Mouse (Mus musculus) embryonic facial prominence, embryonic 13.5 days (tissue): ENCODE results near the gene Ankrd27. TPM values are rescaled to one million over a fixed set of nuclear protein-coding genes. Genes with fewer than 3 reads are reported as not detected.

Experiments used
- ATAC-seq: fragments of 200-750 bp; cut with Nextera tagmentation; 2 replicates; pipeline ENCODE4 v1.8.0; 2017; ENCODE audit warnings: low read depth; ENCODE audit not compliant: insufficient number of reproducible peaks, insufficient read depth, low FRiP score, low TSS enrichment
- H3K27ac ChIP-seq: fragments of 300-500 bp; sonication (generic); 2 replicates; pipeline ENCODE4 v1.5.1; 2015; ENCODE audit warnings: moderate library complexity, mild to moderate bottlenecking, inconsistent platforms
- H3K27me3 ChIP-seq: fragments of 300-500 bp; sonication (generic); 2 replicates; pipeline ENCODE4 v1.6.1; 2015; ENCODE audit warnings: mild to moderate bottlenecking, inconsistent platforms
- H3K36me3 ChIP-seq: fragments of 300-500 bp; sonication (generic); 2 replicates; pipeline ENCODE4 v1.6.1; 2015; ENCODE audit warnings: mild to moderate bottlenecking, inconsistent platforms
- H3K4me1 ChIP-seq: fragments of 300-500 bp; sonication (generic); 2 replicates; pipeline ENCODE4 v1.6.1; 2015; ENCODE audit warnings: inconsistent platforms
- H3K4me2 ChIP-seq: fragments of 300-500 bp; sonication (generic); 2 replicates; pipeline ENCODE4 v1.6.1; 2015; ENCODE audit warnings: moderate library complexity, mild to moderate bottlenecking, inconsistent platforms
- H3K4me3 ChIP-seq: fragments of 300-500 bp; sonication (generic); 2 replicates; pipeline ENCODE4 v1.5.1; 2015; ENCODE audit warnings: mild to moderate bottlenecking, inconsistent platforms
- H3K9ac ChIP-seq: fragments of 300-500 bp; sonication (generic); 2 replicates; pipeline ENCODE4 v1.6.1; 2015; ENCODE audit warnings: mild to moderate bottlenecking, inconsistent platforms
- H3K9me3 ChIP-seq: fragments of 300-500 bp; sonication (generic); 2 replicates; pipeline ENCODE4 v1.6.1; 2016; ENCODE audit warnings: inconsistent platforms
- WGBS: fragments of 180-500 bp; shearing (Covaris S2); methylation state at CpG from one replicate; pipeline ENCODE4 v1.1.7; 2015; ENCODE audit warnings: mixed read lengths; 5-methylcytosine and 5-hydroxymethylcytosine counted together
- polyA plus RNA-seq: library from polyadenylated mRNA; unstranded; fragments of >200 nt; fragmentation: Nextera tagmentation; extraction: Ambion mirVana; gene quantifications from 2 replicates; pipeline ENCODE4 v1.2.1, GENCODE M21; 2015

The Ankrd27 gene
- polyA plus RNA-seq: 39.0 and 42.3 TPM in 2 replicates

DNA sequence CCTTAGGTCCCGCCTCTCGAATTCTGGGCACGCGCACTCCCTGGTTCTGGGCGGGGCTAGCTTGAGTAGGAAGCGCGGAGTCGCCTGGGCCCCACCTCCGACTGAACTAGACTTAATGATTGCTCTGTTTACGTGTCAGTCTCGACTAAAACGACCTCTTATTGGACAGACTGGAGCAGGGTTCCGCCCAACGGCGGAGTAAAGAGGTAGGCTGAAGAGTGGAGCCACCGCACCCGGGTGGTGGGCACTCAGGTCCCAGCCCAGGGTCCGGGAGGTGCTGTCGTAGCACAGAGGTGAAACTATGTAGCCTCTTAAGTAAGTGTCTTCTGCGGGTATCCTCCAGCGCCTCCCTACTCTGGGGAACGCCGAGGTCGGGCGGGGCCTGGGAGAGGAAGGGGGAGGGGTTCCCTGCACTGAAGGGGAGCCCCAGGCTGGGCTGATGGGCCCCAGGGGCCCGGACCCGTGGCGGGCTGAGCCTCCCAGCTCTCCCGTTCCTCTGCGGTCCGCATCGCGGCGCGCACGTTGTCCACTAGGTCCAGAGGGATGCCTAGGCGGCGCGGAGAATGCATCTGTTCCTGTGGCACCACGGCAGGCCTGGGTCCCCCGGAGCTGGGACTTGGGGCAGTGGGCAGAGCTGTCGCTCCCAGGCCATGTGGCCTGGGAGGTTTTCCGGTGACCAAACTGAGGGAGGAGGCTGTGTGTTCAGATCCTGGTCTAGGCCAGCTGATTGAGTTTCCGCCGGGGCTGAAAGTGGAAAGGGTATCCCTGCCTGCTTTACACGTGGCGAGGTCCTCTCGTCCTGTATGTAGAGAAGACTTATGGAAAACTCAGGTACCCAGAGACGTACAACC, at the start of gene Ankrd27:
Ankrd27 (plus strand) TSS at position 190 of the 851 bp plus-strand sequence.
- Histone ChIP-seq H3K27me3 (peaks cover 40% of the 10 kb centered on the region), H3K4me2 (peak within 1 kb of the TSS; percentile 100), H3K27ac (peak within 1 kb of the TSS; percentile 60), H3K4me1 (peaks cover 49% of the 10 kb centered on the region), H3K9ac (peak within 1 kb of the TSS; percentile 82), H3K36me3 (no peaks in the 10 kb centered on the region), H3K4me3 (peak within 1 kb of the TSS; percentile 69), H3K9me3 (no peaks in the 10 kb centered on the region)
- ATAC-seq: peak; percentile 98
- under 1% methylated on average over 49 of the region's 49 CpGs for WGBS

DNA sequence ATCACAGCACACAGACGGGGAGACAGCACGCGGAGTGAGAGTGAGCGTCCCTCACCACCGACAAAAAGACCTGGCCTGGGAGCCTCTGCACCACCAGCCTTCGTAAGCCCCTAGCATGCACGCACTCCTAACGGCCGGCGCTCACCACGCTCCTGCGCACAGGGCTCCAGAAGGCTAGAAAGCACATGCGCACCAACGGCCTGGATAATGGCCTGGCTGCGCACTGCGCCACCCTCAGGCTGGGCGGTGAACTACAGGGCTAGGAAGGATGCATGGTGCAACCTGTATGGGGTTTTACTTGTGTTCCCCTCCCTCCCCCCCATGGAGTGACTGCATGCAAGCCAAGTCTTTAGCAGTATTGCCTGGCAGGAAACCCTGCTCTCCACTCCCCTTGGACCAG, 48.5 kb upstream of the Ankrd27 start, which contains the start of gene Tdrd12:
Tdrd12 (minus strand) TSS at position 184 of the 400 bp plus-strand sequence.
- WGBS: 90% methylated on average over 17 of the region's 17 CpGs
- ATAC-seq: no peak

DNA sequence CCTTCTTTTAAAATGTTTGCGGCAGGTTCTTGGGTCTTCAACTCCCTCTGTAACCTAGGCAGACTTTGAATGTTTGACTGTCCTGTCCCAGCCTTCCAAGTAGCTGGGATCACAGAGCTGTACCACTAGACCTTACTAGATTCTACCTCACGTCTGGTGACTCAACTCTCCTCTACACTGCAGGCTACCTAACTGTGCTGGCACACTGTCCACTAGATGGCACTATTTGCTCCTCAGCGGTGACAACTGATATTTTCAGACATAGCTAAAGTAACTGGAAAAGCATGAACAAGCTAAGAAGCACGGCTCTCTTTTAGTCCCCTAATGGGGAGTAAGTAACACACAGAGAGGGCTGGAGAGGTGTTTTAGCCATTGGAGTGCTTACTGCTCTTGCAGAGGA, 40.2 kb upstream of the Ankrd27 start:
- Histone ChIP-seq H3K9ac (no peak overlapping the region), H3K4me3 (no peak overlapping the region), H3K27ac (no peak overlapping the region), H3K36me3 (peaks cover 33% of the 10 kb centered on the region), H3K27me3 (no peaks in the 10 kb centered on the region), H3K9me3 (no peaks in the 10 kb centered on the region), H3K4me2 (no peak overlapping the region), H3K4me1 (no peaks in the 10 kb centered on the region)
- 30% methylated on average over 4 of the region's 4 CpGs for WGBS
- ATAC-seq: no peak

More for the DNA sequence above, 48.5 kb upstream of the Ankrd27 start, which contains the start of gene Tdrd12:
- Histone ChIP-seq H3K9me3 (no peaks in the 10 kb centered on the region), H3K27ac (no peak within 1 kb of the TSS), H3K36me3 (no peaks in the 10 kb centered on the region), H3K9ac (no peak within 1 kb of the TSS), H3K4me1 (no peaks in the 10 kb centered on the region), H3K4me3 (no peak within 1 kb of the TSS), H3K4me2 (no peak within 1 kb of the TSS), H3K27me3 (no peaks in the 10 kb centered on the region)

DNA sequence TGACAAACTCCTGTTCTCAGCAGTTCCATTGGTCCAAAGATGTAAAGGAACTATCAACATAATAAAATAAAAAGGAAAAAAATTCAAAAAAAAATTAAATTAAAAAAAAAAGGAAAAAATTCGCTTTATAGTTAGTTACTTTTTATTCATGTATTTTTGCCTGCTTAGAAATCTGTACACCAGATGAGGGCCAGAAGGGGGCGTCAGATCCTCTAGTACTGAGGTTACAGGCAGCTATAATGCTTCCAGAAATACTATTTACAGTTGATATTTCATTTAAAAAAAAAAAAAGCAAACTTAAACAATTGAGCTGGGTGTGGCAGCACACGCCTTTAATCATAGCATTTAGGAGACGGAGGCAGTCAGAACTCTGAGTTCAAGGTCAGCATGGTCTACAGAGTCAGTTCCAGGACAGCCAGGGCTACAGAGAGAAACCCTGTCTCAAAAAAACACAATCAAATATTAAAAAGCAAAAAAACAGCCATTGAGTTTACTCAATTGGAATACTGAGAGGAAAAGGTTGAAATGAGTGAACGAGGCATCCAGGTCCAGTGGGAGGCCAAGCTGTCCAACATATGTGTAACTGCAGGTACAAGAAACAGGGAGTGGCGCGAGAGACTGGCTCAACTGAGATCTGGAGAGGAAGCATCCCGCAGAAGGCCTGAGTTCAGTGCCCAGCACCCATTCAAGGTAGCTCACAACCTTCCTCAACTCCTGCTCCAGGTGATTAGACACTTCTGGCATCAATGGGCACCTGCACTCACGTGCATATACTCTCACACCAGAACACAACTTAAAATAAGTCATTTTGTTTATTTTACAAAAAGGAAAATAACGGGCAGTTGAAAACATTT, 32.1 kb upstream of the Ankrd27 start:
- Histone ChIP-seq H3K9me3 (no peaks in the 10 kb centered on the region), H3K36me3 (peaks cover 22% of the 10 kb centered on the region), H3K9ac (0 out of 2 replicates have a peak overlapping the region, but pooled peaks have one; percentile 93), H3K4me2 (peak overlapping the region; percentile 89), H3K27me3 (no peaks in the 10 kb centered on the region), H3K27ac (no peak overlapping the region), H3K4me1 (peaks cover 15% of the 10 kb centered on the region), H3K4me3 (peak overlapping the region; percentile 76)
- ATAC-seq: no peak
- WGBS: 56% methylated on average over 10 of the region's 10 CpGs

DNA sequence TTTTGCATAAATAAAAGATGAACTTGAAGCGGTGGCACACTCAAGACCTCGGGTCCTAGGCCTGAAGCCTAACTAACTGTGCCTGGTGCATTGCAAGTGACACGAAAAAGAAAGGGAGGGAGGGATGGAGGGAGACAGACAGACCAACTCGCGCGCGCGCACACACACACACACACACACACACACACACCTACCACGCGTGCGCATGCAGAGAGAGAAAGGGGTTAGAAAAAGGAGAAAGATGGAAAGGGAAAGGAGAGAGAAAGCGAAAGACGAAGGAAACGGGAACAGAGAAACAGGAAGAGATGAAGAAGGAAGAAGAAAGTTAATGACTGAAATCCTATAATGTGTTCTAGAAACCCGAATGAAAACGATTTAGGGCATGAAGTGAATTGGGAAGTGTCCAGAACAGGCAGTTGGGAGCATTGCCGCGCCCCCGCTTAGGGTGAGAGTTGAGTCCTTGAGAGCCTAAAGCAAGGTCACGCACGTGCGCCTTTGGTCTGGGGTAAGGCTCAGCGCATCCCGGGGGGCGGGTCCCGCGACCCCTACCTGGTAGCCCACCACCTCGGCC, 31.4 kb upstream of the Ankrd27 start:
- H3K36me3 ChIP-seq: peaks cover 15% of the 10 kb centered on the region
- peak overlapping the region; percentile 93 for H3K27ac ChIP-seq
- peak overlapping the region; percentile 76 for H3K4me3 ChIP-seq
- no peaks in the 10 kb centered on the region for H3K27me3 ChIP-seq
- H3K4me2 ChIP-seq: peak overlapping the region; percentile 89
- no peaks in the 10 kb centered on the region for H3K9me3 ChIP-seq
- no peak for ATAC-seq
- peaks cover 15% of the 10 kb centered on the region for H3K4me1 ChIP-seq
- peak overlapping the region; percentile 93 for H3K9ac ChIP-seq
- 7% methylated on average over 28 of the region's 28 CpGs for WGBS

DNA sequence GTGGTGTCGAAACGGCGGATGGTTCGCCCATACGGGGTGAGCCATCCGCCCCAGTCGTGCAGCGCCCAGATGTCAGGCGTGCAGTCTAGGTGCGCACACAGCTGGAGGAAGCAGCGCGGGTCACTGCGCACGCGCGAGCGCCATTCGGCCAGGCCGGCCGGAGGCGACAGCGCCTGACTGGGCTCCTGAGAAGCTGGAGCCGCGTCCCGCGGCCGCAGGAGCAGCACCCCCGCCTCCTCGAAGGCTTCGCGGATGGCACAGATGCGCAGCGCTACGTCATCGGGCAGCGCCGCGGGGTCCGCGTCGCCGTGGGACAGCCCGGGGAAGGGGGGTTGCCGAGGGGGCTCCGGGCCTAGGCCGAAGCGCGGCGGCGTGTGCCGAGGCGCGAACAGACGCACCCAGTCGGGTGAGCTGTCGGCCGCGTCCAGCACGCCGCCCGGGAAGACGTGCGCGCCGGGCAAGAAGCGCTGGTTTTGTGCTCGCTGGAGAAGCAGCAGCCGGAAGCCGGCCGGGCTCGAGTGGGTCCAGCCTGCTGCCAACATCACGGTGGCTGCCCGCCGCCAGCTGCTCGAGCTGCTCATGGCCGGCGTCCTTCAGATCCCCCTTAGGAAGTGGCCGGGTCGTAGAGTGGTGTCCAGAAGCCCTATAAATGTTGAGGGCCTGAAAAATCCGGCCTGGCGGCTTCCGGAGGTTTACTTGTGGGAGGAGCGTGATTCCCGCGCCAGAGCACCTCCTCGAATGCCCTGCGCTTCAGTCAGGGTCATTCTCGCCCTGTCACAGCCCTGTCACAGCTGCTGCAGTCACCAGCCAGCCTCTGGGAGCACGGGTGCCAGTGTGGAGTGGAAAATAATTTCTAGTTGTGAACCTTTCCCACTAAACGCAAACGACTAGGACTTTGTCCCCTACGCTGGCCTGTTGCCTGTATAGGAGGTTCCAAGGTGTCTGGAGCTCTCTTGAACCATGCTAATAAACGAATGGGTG, 30.5 kb upstream of the Ankrd27 start:
- Histone ChIP-seq H3K9me3 (no peaks in the 10 kb centered on the region), H3K4me2 (peak overlapping the region; percentile 89), H3K36me3 (peaks cover 10% of the 10 kb centered on the region), H3K4me3 (peak overlapping the region; percentile 76), H3K4me1 (peaks cover 16% of the 10 kb centered on the region), H3K27ac (peak overlapping the region; percentile 93), H3K9ac (peak overlapping the region; percentile 93), H3K27me3 (no peaks in the 10 kb centered on the region)
- under 1% methylated on average over 93 of the region's 93 CpGs for WGBS
- ATAC-seq: peak; percentile 88

DNA sequence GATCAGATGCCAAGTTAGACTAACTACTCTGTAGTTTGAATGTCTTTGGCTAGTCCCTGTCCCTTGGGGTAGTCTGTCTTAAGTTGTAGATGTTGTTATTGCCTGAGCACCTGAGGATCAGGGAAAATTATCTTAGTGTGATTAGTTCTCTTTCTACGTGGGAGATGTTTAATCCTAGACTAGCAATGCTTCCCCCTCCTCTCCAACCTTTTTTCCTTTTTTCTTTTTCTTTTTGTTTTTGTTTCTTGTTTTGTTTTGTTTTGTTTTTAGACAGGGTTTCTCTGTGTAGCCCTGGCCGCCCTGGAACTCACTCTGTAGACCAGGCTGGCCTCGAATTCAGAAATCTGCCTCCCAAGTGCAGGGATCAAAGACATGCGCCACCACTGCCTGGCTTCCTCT, 29.8 kb upstream of the Ankrd27 start, which contains the start of gene Nudt19:
Nudt19 (minus strand) TSS at position 100 of the 399 bp plus-strand sequence.
- ATAC-seq: no peak
- Histone ChIP-seq H3K4me3 (peak within 1 kb of the TSS; percentile 76), H3K27ac (peak within 1 kb of the TSS; percentile 93), H3K4me1 (peaks cover 21% of the 10 kb centered on the region), H3K9ac (peak within 1 kb of the TSS; percentile 93), H3K27me3 (no peaks in the 10 kb centered on the region), H3K9me3 (no peaks in the 10 kb centered on the region), H3K36me3 (peaks cover 3% of the 10 kb centered on the region), H3K4me2 (peak within 1 kb of the TSS; percentile 89)
- WGBS: 70% methylated on average over 4 of the region's 4 CpGs

DNA sequence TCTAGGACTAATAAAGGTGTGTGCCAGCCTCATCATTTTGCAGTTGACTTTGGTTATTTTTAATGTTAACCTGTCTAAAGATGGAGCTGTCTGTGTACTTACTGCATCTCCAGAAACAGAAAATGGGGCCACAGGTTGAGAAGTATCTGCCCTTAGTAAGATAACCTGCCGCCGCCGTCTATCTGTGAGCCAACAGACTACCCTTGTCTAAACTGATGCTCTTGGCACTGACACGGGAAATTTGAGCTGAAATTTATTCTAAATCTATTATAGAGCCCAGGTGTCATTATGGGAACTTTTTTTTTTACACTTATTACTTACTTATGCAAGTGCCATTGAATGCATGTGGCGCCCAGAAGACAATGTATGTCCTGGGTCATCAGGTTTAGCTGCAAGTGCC, 29.1 kb upstream of the Ankrd27 start:
- no peaks in the 10 kb centered on the region for H3K36me3 ChIP-seq
- H3K27ac ChIP-seq: no peak overlapping the region
- H3K4me3 ChIP-seq: no peak overlapping the region
- no peaks in the 10 kb centered on the region for H3K9me3 ChIP-seq
- no peak for ATAC-seq
- H3K9ac ChIP-seq: no peak overlapping the region
- no peak overlapping the region for H3K4me2 ChIP-seq
- no peaks in the 10 kb centered on the region for H3K27me3 ChIP-seq
- peaks cover 21% of the 10 kb centered on the region for H3K4me1 ChIP-seq
- 90% methylated on average over 5 of the region's 5 CpGs for WGBS

DNA sequence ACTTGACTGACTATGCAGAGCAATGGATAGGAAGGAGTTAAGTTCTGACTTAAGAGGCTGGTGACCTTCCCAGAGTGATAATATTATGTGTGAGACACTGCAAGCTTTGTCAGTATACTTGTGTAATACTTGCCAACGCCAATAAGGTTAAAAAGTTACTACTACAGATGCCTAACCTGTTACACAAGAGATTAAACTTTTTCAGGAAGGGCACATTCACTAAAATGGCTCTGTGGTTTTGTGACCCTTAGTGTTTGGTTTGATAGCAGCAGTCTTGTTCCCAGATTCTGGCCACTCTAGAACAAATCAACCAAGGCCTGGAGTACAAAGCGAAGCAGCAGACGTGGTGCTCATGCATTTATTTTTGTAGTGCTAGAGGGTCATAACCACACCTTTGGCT, 28.5 kb upstream of the Ankrd27 start:
- peaks cover 21% of the 10 kb centered on the region for H3K4me1 ChIP-seq
- H3K36me3 ChIP-seq: no peaks in the 10 kb centered on the region
- no peak overlapping the region for H3K9ac ChIP-seq
- no peaks in the 10 kb centered on the region for H3K9me3 ChIP-seq
- no peak overlapping the region for H3K4me3 ChIP-seq
- no peak overlapping the region for H3K4me2 ChIP-seq
- no peak overlapping the region for H3K27ac ChIP-seq
- WGBS: 83% methylated on average over 3 of the region's 3 CpGs
- no peaks in the 10 kb centered on the region for H3K27me3 ChIP-seq
- no peak for ATAC-seq

DNA sequence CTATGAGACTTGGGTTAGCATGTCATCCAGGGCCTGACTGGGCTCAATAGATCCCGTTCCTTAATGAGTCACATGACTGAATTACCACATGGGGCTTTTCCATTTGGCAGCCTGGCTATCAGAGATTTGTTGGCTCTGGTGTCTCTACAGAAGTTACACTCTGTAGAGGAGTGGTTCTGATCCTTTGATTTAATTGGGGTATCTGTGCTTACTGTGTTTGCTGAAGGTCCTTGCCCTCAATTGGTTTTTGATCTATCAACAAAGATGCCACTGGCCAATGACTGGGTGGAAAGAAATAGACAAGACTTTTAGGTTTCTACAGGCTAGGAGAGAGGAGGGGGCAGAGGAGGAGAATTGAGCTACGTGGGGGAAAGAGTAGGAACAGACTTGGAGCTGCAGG, 27.4 kb upstream of the Ankrd27 start:
- WGBS: 54% methylated on average over 2 of the region's 2 CpGs
- Histone ChIP-seq H3K27ac (no peak overlapping the region), H3K9ac (no peak overlapping the region), H3K4me2 (no peak overlapping the region), H3K4me1 (peaks cover 21% of the 10 kb centered on the region), H3K27me3 (no peaks in the 10 kb centered on the region), H3K36me3 (no peaks in the 10 kb centered on the region), H3K4me3 (no peak overlapping the region), H3K9me3 (no peaks in the 10 kb centered on the region)
- ATAC-seq: no peak
